Mouse (Mus musculus): ENCODE results near the gene P2rx3. TPM values are rescaled to one million over a fixed set of nuclear protein-coding genes. Genes with fewer than 3 reads are reported as not detected.

P2rx3 gene
- polyA plus RNA-seq, 1 experiment from 2014 or later, result 1.9 TPM

DNA sequence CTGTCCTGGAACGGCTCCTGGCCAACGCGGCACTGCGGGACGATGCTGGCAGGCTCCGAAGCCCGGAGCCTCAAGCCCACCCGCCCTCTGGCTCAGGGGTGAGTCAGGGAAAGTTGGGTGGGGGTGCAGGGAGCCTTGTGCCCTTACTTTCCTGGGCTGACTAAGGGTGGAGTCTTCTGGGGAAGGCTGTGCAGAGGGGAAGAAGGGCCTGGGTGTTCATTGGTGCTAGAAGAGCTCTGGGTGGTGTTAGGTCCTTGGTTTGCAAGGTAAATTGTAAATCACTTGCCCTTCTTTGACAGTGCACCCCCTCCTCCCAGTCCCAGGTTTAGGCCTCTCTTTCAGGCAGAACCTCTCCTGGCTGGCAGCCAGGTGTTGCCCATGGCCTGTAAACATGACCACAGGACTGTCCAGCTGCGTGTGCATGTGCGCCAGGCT lies 23.9 kb upstream of the P2rx3 start:
- WGBS, result 48% methylated on average over 10 of the region's 10 CpGs
- H3K36me3 ChIP-seq (ENCODE audit: control insufficient read depth, insufficient read depth, low read length), result peaks cover 4% of the 10 kb centered on the region; the same call in 1 of the 2 replicates
- H3K9ac ChIP-seq (ENCODE audit: low read length), result no peak overlapping the region; the same call in 1 of the 2 replicates
- no peak; the same call in 1 of the 2 replicates for ATAC-seq (replicated peaks; ENCODE audit: low FRiP score)
- no peak overlapping the region for H3K27ac ChIP-seq (ENCODE audit: low read depth, low read length)
- no peaks in the 10 kb centered on the region for H3K27me3 ChIP-seq (ENCODE audit: control insufficient read depth, insufficient read depth, low read length)
- no peak for DNase-seq (ENCODE audit: low spot score)
- H3K4me2 ChIP-seq (ENCODE audit: low read depth, low read length, severe bottlenecking), result peak overlapping the region; percentile 19; the same call in 1 of the 2 replicates
- H3K9me3 ChIP-seq (ENCODE audit: control insufficient read depth, low read length), result no peaks in the 10 kb centered on the region
- no peaks in the 10 kb centered on the region; the same call in 1 of the 2 replicates for H3K4me1 ChIP-seq (replicated peaks; ENCODE audit: control insufficient read depth, insufficient read depth, low read length)
- H3K4me3 ChIP-seq (ENCODE audit: low read depth, low read length), result no peak overlapping the region

GRCm38 (mm10) chr2:85060591-85061060 lies 23.4 kb upstream of the P2rx3 start:
- WGBS, result 18% methylated on average over 11 of the region's 11 CpGs
- Histone ChIP-seq H3K9me3 (ENCODE audit: control insufficient read depth, low read length) (no peaks in the 10 kb centered on the region), H3K4me1 (replicated peaks; ENCODE audit: control insufficient read depth, insufficient read depth, low read length) (no peaks in the 10 kb centered on the region; the same call in 1 of the 2 replicates), H3K4me3 (ENCODE audit: low read depth, low read length) (no peak overlapping the region), H3K9ac (ENCODE audit: low read length) (peak overlapping the region; percentile 17; the same call in 1 of the 2 replicates), H3K27me3 (ENCODE audit: control insufficient read depth, insufficient read depth, low read length) (no peaks in the 10 kb centered on the region), H3K36me3 (ENCODE audit: control insufficient read depth, insufficient read depth, low read length) (peaks cover 4% of the 10 kb centered on the region; the same call in 1 of the 2 replicates), H3K4me2 (ENCODE audit: low read depth, low read length, severe bottlenecking) (peak overlapping the region; percentile 19; the same call in 1 of the 2 replicates), H3K27ac (ENCODE audit: low read depth, low read length) (no peak overlapping the region)
- DNase-seq (ENCODE audit: low spot score) (no peak), ATAC-seq (replicated peaks; ENCODE audit: low FRiP score) (peak; percentile 51)

DNA sequence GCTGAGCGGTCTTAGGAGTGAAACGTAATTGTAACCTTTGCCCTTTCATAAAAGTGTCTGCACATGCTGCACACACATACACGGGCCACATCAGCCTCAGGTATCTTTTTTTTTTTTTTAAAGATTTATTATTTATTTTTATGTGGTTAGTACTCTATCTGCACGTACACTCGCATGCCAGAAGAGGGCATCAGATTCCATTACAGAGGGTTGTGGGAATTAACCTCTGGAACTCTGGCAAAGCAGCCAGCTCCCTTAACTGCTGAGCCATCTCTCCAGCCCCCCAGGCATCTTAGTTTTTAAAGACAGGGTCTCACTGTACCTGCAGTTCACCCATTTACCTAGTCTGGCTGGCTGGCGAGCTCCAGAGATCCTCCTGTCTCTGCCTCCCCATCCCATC lies 22.4 kb upstream of the P2rx3 start:
- WGBS, result 93% methylated on average over 6 of the region's 6 CpGs
- Histone ChIP-seq H3K27me3 (ENCODE audit: control insufficient read depth, insufficient read depth, low read length) (no peaks in the 10 kb centered on the region), H3K4me3 (ENCODE audit: low read depth, low read length) (no peak overlapping the region), H3K9me3 (ENCODE audit: control insufficient read depth, low read length) (no peaks in the 10 kb centered on the region), H3K9ac (ENCODE audit: low read length) (no peak overlapping the region), H3K27ac (ENCODE audit: low read depth, low read length) (no peak overlapping the region), H3K36me3 (ENCODE audit: control insufficient read depth, insufficient read depth, low read length) (peaks cover 5% of the 10 kb centered on the region; the same call in 1 of the 2 replicates), H3K4me2 (ENCODE audit: low read depth, low read length, severe bottlenecking) (no peak overlapping the region), H3K4me1 (replicated peaks; ENCODE audit: control insufficient read depth, insufficient read depth, low read length) (no peaks in the 10 kb centered on the region; the same call in 1 of the 2 replicates)
- ATAC-seq (replicated peaks; ENCODE audit: low FRiP score), result 0 out of 2 replicates have a peak, but pooled peaks have one; percentile 6
- DNase-seq (ENCODE audit: low spot score), result no peak

DNA sequence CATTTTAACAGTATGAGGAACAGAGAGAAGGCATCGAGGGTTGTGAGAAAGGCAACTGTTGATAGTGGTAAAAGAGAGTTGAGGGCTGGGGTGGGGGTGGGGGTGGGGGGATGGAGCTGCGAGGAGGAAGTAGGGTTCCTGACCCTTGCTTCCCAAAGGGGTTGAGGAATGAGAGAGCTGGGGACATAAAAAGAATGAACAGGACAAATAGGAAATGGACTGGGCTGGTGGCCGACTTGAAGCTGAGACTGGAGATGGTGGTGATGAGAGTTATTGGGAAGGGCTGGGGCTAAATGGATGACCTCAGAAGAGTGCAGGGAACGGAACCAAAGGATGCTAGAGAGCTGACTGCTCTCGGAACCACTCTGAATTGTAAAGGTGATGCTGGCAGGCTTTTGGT lies 19.4 kb upstream of the P2rx3 start:
- DNase-seq (ENCODE audit: low spot score) (no peak), ATAC-seq (replicated peaks; ENCODE audit: low FRiP score) (no peak)
- Histone ChIP-seq H3K27ac (ENCODE audit: low read depth, low read length) (no peak overlapping the region), H3K4me2 (ENCODE audit: low read depth, low read length, severe bottlenecking) (no peak overlapping the region), H3K9me3 (ENCODE audit: control insufficient read depth, low read length) (no peaks in the 10 kb centered on the region), H3K9ac (ENCODE audit: low read length) (no peak overlapping the region), H3K4me1 (replicated peaks; ENCODE audit: control insufficient read depth, insufficient read depth, low read length) (no peaks in the 10 kb centered on the region; the same call in 1 of the 2 replicates), H3K36me3 (ENCODE audit: control insufficient read depth, insufficient read depth, low read length) (peaks cover 7% of the 10 kb centered on the region; the same call in 1 of the 2 replicates), H3K27me3 (ENCODE audit: control insufficient read depth, insufficient read depth, low read length) (no peaks in the 10 kb centered on the region), H3K4me3 (ENCODE audit: low read depth, low read length) (no peak overlapping the region)
- 76% methylated on average over 5 of the region's 5 CpGs for WGBS

GRCm38 (mm10) chr2:85053192-85053816 lies 16.0 kb upstream of the P2rx3 start:
- H3K27me3 ChIP-seq (ENCODE audit: control insufficient read depth, insufficient read depth, low read length), result no peaks in the 10 kb centered on the region
- H3K9ac ChIP-seq (ENCODE audit: low read length), result no peak overlapping the region
- no peak overlapping the region for H3K4me3 ChIP-seq (ENCODE audit: low read depth, low read length)
- DNase-seq (ENCODE audit: low spot score), result no peak
- peaks cover 21% of the 10 kb centered on the region for H3K4me1 ChIP-seq (replicated peaks; ENCODE audit: control insufficient read depth, insufficient read depth, low read length)
- no peak overlapping the region for H3K4me2 ChIP-seq (ENCODE audit: low read depth, low read length, severe bottlenecking)
- no peak for ATAC-seq (replicated peaks; ENCODE audit: low FRiP score)
- H3K27ac ChIP-seq (ENCODE audit: low read depth, low read length), result no peak overlapping the region
- peaks cover 3% of the 10 kb centered on the region; the same call in 1 of the 2 replicates for H3K36me3 ChIP-seq (ENCODE audit: control insufficient read depth, insufficient read depth, low read length)
- H3K9me3 ChIP-seq (ENCODE audit: control insufficient read depth, low read length), result no peaks in the 10 kb centered on the region
- 92% methylated on average over 5 of the region's 5 CpGs for WGBS

DNA sequence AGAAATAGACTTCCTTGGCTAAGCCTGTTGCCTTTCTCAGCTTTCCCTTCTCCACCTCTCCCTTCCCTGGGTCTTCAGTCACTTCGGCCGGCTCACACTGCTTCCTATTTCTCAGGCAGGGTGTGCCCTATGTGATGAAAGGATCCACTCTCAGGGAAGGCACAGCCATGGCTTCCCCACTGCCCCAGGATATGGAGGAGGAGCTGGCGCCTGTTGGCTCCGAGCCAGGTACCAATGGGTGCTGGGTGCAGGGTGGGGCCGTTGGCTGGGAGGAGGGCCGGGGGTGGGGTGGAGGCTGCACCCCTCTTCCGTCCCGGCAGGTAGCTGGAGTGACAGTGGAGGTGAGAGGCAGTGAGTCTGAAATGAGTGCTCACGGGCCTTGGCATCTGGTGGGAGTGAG lies 13.5 kb upstream of the P2rx3 start:
- Histone ChIP-seq H3K4me1 (replicated peaks; ENCODE audit: control insufficient read depth, insufficient read depth, low read length) (peaks cover 28% of the 10 kb centered on the region), H3K36me3 (ENCODE audit: control insufficient read depth, insufficient read depth, low read length) (peaks cover 3% of the 10 kb centered on the region; the same call in 1 of the 2 replicates), H3K27ac (ENCODE audit: low read depth, low read length) (peak overlapping the region; percentile 27; the same call in 1 of the 2 replicates), H3K4me3 (ENCODE audit: low read depth, low read length) (peak overlapping the region; percentile 14), H3K9ac (ENCODE audit: low read length) (peak overlapping the region; percentile 37; the same call in 1 of the 2 replicates), H3K4me2 (ENCODE audit: low read depth, low read length, severe bottlenecking) (peak overlapping the region; percentile 46), H3K9me3 (ENCODE audit: control insufficient read depth, low read length) (no peaks in the 10 kb centered on the region), H3K27me3 (ENCODE audit: control insufficient read depth, insufficient read depth, low read length) (no peaks in the 10 kb centered on the region)
- 65% methylated on average over 9 of the region's 9 CpGs for WGBS
- ATAC-seq (replicated peaks; ENCODE audit: low FRiP score) (no peak), DNase-seq (ENCODE audit: low spot score) (no peak)

DNA sequence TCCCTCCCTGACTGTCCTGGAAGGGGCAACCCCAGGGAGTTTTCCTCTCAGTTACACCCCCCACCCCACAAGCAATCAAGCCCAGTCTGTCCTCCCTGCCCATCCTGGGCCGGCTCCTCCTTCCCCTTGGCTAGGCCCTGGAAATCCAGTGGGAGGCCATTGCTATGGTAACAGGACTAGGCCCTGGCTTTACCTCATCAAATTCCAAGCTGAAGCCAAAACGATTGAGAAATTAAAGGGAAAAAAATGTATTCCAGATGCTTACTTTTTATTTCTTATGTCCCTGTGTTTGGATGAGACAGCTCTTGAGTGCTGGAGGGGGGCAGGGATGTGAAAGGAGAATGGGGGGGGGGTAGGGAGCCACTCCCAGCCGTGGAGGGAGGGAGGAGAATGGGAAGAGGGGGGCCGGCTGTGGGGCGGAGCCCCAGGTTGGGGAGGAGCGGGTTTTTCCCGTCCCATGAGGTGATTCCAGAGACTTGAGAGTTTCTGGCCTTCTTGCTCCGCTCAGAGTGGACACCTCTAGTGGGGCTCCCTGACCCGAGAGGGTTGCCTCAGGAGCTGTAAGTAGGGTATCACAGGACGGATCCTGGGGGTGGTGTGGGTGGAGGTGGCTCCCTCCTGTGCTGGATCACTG lies 12.9 kb upstream of the P2rx3 start:
- Histone ChIP-seq H3K36me3 (ENCODE audit: control insufficient read depth, insufficient read depth, low read length) (peaks cover 3% of the 10 kb centered on the region; the same call in 1 of the 2 replicates), H3K4me3 (ENCODE audit: low read depth, low read length) (peak overlapping the region; percentile 14), H3K27ac (ENCODE audit: low read depth, low read length) (peak overlapping the region; percentile 41; the same call in 1 of the 2 replicates), H3K9me3 (ENCODE audit: control insufficient read depth, low read length) (no peaks in the 10 kb centered on the region), H3K4me2 (ENCODE audit: low read depth, low read length, severe bottlenecking) (peak overlapping the region; percentile 46), H3K9ac (ENCODE audit: low read length) (peak overlapping the region; percentile 37; the same call in 1 of the 2 replicates), H3K4me1 (replicated peaks; ENCODE audit: control insufficient read depth, insufficient read depth, low read length) (peaks cover 28% of the 10 kb centered on the region), H3K27me3 (ENCODE audit: control insufficient read depth, insufficient read depth, low read length) (no peaks in the 10 kb centered on the region)
- peak; percentile 75 for DNase-seq (ENCODE audit: low spot score)
- WGBS, result 9% methylated on average over 10 of the region's 10 CpGs
- peak; percentile 28; the same call in 1 of the 2 replicates for ATAC-seq (replicated peaks; ENCODE audit: low FRiP score)

GRCm38 (mm10) chr2:85049277-85049676 lies 12.0 kb upstream of the P2rx3 start:
- no peak for DNase-seq (ENCODE audit: low spot score)
- Histone ChIP-seq H3K4me3 (ENCODE audit: low read depth, low read length) (0 out of 2 replicates have a peak overlapping the region, but pooled peaks have one; percentile 66), H3K36me3 (ENCODE audit: control insufficient read depth, insufficient read depth, low read length) (no peaks in the 10 kb centered on the region; the same call in 1 of the 2 replicates)

More at GRCm38 (mm10) chr2:85049277-85049676, 12.0 kb upstream of the P2rx3 start:
- 68% methylated on average over 4 of the region's 4 CpGs for WGBS
- Histone ChIP-seq H3K27ac (ENCODE audit: low read depth, low read length) (no peak overlapping the region; the same call in 1 of the 2 replicates), H3K9ac (ENCODE audit: low read length) (no peak overlapping the region; the same call in 1 of the 2 replicates), H3K4me1 (replicated peaks; ENCODE audit: control insufficient read depth, insufficient read depth, low read length) (peaks cover 28% of the 10 kb centered on the region), H3K9me3 (ENCODE audit: control insufficient read depth, low read length) (no peaks in the 10 kb centered on the region), H3K27me3 (ENCODE audit: control insufficient read depth, insufficient read depth, low read length) (no peaks in the 10 kb centered on the region), H3K4me2 (ENCODE audit: low read depth, low read length, severe bottlenecking) (peak overlapping the region; percentile 60; the same call in 1 of the 2 replicates)
- ATAC-seq (replicated peaks; ENCODE audit: low FRiP score), result no peak

All from forebrain, embryonic 11.5 days (tissue).